Mouse (Mus musculus): ENCODE measurements around the gene 9930104L06Rik. TPM values are rescaled to one million over a fixed set of nuclear protein-coding genes. Genes with fewer than 3 reads are reported as not detected.

9930104L06Rik gene
- polyA plus RNA-seq, 1 experiment from 2014 or later = 5.1 TPM

DNA sequence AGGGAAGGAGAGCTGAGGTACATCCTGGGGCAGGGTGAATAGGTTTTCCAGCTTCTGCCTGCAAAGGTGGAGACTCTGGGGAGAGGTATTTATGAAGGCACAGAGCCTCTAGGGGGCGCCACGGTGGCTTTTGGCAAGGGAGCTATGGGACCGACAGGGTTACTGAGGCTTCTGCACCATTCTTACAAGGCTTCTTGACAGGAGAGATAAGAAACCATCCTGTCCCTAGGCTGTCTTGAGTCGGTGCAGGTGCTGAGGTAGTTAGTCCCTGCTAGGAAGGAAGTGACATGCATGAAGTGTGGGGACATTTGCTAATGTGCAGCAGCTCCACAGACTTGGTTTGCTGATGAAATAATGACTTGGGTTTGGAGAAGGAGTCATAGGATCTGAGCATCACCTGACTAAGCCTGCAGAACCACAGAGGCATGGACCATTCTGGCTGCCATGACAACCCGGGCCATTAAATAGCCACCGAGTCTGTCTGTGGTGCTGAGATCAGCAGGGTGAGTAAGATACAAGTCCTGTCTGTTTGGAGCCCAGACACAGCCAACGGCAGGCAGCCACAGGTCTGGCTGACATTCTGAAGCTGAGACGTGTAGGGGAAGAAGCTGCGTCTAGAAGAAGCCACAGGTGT is 47.2 kb downstream of the 9930104L06Rik start:
- H3K4me2 ChIP-seq (ENCODE audit: low read depth, severe bottlenecking) = no peak overlapping the region
- no peaks in the 10 kb centered on the region for H3K36me3 ChIP-seq (ENCODE audit: control insufficient read depth, insufficient read depth, low read length)
- H3K27me3 ChIP-seq (ENCODE audit: control insufficient read depth, insufficient read depth, low read length) = peaks cover 77% of the 10 kb centered on the region
- no peak overlapping the region for H3K27ac ChIP-seq (replicated peaks; ENCODE audit: low read depth, low read length)
- H3K4me1 ChIP-seq (ENCODE audit: control insufficient read depth, insufficient read depth, low read length) = peaks cover 5% of the 10 kb centered on the region; the same call in 1 of the 2 replicates
- no peak overlapping the region for H3K4me3 ChIP-seq (ENCODE audit: low read depth, low read length)
- 18% methylated on average over 9 of the region's 9 CpGs for WGBS
- DNase-seq (ENCODE audit: low spot score) (peak; percentile 60), ATAC-seq (ENCODE audit: insufficient number of reproducible peaks, low FRiP score, low TSS enrichment, low read depth) (no peak)
- no peaks in the 10 kb centered on the region for H3K9me3 ChIP-seq (ENCODE audit: control insufficient read depth, low read length)
- H3K9ac ChIP-seq (ENCODE audit: low read length) = no peak overlapping the region

DNA sequence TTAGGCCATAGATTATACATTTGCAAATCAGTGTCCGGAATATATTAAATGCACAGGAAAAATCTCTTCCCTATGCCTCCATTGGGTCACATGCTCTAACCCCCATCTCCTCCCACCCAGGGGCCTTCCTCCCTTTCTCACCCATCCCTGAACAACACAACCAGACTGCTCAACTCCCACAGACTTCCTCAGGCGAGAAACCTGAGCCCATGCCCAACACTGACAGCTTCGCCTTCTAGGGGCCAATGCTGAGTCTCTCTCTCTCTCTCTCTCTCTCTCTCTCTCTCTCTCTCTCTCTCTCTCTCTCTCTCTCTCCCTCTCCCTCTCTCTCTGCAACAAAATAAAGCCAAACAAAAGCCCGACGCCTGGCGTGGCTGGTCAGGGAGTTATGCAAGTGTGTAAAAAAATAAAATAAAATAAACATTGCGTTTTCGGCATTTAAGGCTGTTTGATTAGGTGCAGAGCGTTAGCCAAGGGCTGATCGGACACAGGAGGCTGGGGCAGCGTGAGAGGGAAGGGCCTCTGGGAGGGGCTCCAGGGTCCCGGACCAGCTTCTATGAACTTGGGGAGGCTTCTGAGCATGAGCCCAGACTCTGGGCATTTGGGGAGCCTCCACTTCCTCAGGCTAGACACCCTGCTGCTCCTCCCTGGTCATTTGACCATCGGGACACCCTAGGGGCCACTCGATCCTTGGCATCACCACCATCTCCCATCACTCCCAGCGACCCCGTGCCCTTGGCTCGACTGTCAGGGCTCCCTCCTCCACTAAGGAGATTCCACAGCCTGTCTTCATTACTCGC is 48.2 kb downstream of the 9930104L06Rik start:
- WGBS = 7% methylated on average over 18 of the region's 18 CpGs
- no peaks in the 10 kb centered on the region for H3K36me3 ChIP-seq (ENCODE audit: control insufficient read depth, insufficient read depth, low read length)
- H3K9ac ChIP-seq (ENCODE audit: low read length) = no peak overlapping the region
- no peak for ATAC-seq (ENCODE audit: insufficient number of reproducible peaks, low FRiP score, low TSS enrichment, low read depth)
- peak; percentile 35 for DNase-seq (ENCODE audit: low spot score)
- H3K4me1 ChIP-seq (ENCODE audit: control insufficient read depth, insufficient read depth, low read length) = peaks cover 13% of the 10 kb centered on the region
- no peak overlapping the region for H3K4me3 ChIP-seq (ENCODE audit: low read depth, low read length)
- no peak overlapping the region for H3K27ac ChIP-seq (replicated peaks; ENCODE audit: low read depth, low read length)
- peaks cover 79% of the 10 kb centered on the region for H3K27me3 ChIP-seq (ENCODE audit: control insufficient read depth, insufficient read depth, low read length)
- H3K4me2 ChIP-seq (ENCODE audit: low read depth, severe bottlenecking) = no peak overlapping the region; the same call in 1 of the 2 replicates
- H3K9me3 ChIP-seq (ENCODE audit: control insufficient read depth, low read length) = no peaks in the 10 kb centered on the region

DNA sequence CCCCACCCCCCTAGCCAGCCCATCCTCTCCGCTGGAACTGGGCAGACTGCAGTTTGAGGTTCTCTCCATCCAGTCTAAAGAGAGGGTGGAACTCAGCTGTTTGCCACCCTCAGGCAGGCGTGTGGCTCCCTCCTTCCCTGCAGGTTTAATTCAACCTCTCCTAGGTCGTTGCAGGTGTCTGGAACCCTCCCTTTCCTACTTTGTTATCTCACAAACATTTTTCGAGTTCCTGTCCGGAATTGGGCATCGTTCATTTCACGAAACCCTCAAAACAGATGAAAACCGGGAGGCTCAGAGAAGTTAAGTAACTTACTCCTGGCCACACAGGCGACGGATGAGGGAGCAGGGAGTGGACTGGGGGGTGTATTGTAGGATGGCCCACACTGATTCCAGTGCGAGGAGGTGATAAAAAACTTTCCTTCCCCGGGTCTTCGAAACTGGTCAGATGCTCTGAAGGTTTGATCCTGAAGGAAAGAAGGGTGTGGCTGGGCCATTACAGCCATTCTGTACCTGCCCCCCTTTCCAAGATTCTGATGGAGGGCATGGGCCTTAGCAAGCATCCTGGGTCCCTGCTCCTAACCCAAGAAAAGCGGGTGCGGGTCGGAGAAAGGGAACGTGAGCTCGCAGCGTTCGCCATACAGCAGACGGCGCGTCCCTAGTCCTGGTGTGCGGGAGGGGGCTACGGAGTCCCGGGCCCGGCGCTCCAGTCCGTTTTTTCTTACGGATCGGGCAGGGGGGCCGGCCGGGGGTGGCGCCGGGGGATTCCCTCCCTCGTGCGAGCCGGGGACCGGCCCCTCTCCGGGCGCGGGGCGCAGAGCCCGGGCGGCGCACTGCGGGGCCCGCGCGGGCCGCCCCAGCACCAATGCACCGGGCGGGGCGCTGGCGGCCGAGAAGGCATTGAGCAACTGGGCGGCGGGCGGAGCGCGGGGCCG is 49.1 kb downstream of the 9930104L06Rik start, which contains the start of gene Rspo1:
TSS of gene Rspo1 (plus strand) at position 760 of the 932 bp plus-strand sequence.
- peak within 1 kb of the TSS; percentile 42 for H3K4me2 ChIP-seq (ENCODE audit: low read depth, severe bottlenecking)
- H3K4me1 ChIP-seq (ENCODE audit: control insufficient read depth, insufficient read depth, low read length) = peaks cover 18% of the 10 kb centered on the region
- H3K27ac ChIP-seq (replicated peaks; ENCODE audit: low read depth, low read length) = no peak within 1 kb of the TSS
- H3K4me3 ChIP-seq (ENCODE audit: low read depth, low read length) = peak within 1 kb of the TSS; percentile 24
- ATAC-seq (ENCODE audit: insufficient number of reproducible peaks, low FRiP score, low TSS enrichment, low read depth) (no peak), DNase-seq (ENCODE audit: low spot score) (peak; percentile 36)
- under 1% methylated on average over 54 of the region's 62 CpGs for WGBS
- H3K27me3 ChIP-seq (ENCODE audit: control insufficient read depth, insufficient read depth, low read length) = peaks cover 86% of the 10 kb centered on the region
- peak within 1 kb of the TSS; percentile 17; the same call in 1 of the 2 replicates for H3K9ac ChIP-seq (ENCODE audit: low read length)
- H3K36me3 ChIP-seq (ENCODE audit: control insufficient read depth, insufficient read depth, low read length) = no peaks in the 10 kb centered on the region
- no peaks in the 10 kb centered on the region for H3K9me3 ChIP-seq (ENCODE audit: control insufficient read depth, low read length)

DNA sequence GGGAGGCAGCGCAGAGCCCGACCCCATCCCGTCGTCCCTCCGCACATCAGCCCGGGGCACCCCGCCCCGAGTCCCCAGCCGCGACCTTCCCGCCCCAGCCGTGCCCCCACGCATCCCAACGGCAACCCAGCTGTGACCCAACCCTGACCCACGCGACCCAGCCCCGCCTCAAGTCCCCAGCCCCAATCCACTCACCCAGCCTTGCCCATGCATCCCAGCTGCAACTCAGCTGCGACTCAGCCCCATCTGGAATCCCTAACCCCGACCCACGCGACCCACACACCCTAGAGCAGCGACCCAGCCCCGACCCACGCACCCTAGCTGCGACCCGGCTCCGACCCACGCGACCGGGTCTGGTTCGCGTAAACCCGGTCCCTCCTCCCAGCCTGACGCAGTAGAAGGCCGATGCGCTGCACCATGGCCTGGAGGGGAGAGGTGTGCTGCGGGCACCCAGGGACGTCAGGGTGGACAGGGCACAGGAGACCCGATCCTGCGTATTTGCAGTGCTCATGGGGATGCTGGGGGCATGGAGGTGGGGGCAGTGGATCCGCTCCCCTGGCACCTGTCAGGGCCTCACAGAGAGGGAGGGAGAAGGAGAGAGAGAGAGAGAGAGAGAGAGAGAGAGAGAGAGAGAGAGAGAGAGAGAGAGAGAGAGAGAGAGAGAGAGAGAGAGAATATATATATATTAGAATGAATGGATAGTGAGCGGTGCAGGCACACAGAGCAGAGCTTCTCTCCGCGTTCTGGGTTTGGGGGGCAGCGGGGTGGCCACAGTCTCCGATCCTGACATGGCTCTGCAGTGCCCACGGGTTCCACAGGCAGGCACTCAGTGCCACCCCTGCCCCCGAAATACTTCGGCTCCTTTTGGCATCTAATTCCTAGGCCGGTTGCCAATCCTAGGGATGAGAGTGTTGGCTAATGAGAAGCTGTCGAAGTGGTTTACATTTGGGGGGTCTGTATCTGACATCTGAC is 50.2 kb downstream of the 9930104L06Rik start:
- H3K27ac ChIP-seq (replicated peaks; ENCODE audit: low read depth, low read length) = no peak overlapping the region

DNA sequence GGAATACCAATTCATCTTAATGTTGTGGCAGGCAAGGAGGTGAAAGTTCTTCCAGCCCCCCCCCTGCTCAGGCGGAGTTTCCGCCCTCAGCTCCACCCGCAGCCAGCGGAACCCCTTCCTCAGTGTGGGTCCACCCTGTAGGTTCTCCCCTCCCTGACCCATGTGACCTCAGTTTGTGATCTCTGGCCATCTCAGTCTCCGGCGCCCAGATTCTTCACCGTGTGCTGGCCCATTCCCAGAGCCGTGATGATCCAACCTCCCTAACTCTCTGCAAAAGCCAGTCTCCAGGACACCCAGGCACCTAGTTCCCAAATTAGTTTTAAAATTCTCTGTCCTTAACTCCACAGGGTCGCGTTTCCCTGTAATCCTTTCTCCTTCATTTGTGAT is 50.9 kb downstream of the 9930104L06Rik start:
- Histone ChIP-seq H3K36me3 (ENCODE audit: control insufficient read depth, insufficient read depth, low read length) (no peaks in the 10 kb centered on the region), H3K4me1 (ENCODE audit: control insufficient read depth, insufficient read depth, low read length) (peaks cover 18% of the 10 kb centered on the region), H3K27ac (replicated peaks; ENCODE audit: low read depth, low read length) (no peak overlapping the region), H3K4me3 (ENCODE audit: low read depth, low read length) (no peak overlapping the region), H3K27me3 (ENCODE audit: control insufficient read depth, insufficient read depth, low read length) (peaks cover 88% of the 10 kb centered on the region), H3K4me2 (ENCODE audit: low read depth, severe bottlenecking) (no peak overlapping the region), H3K9me3 (ENCODE audit: control insufficient read depth, low read length) (no peaks in the 10 kb centered on the region), H3K9ac (ENCODE audit: low read length) (no peak overlapping the region)
- ATAC-seq (ENCODE audit: insufficient number of reproducible peaks, low FRiP score, low TSS enrichment, low read depth) (no peak), DNase-seq (ENCODE audit: low spot score) (no peak)
- 2% methylated on average over 10 of the region's 10 CpGs for WGBS

More for the DNA sequence above, 50.2 kb downstream of the 9930104L06Rik start:
- no peaks in the 10 kb centered on the region for H3K36me3 ChIP-seq (ENCODE audit: control insufficient read depth, insufficient read depth, low read length)
- 3% methylated on average over 43 of the region's 51 CpGs for WGBS
- no peak for ATAC-seq (ENCODE audit: insufficient number of reproducible peaks, low FRiP score, low TSS enrichment, low read depth)
- no peak for DNase-seq (ENCODE audit: low spot score)
- H3K4me3 ChIP-seq (ENCODE audit: low read depth, low read length) = peak overlapping the region; percentile 24
- peaks cover 88% of the 10 kb centered on the region for H3K27me3 ChIP-seq (ENCODE audit: control insufficient read depth, insufficient read depth, low read length)
- peaks cover 18% of the 10 kb centered on the region for H3K4me1 ChIP-seq (ENCODE audit: control insufficient read depth, insufficient read depth, low read length)
- no peaks in the 10 kb centered on the region for H3K9me3 ChIP-seq (ENCODE audit: control insufficient read depth, low read length)
- peak overlapping the region; percentile 17; the same call in 1 of the 2 replicates for H3K9ac ChIP-seq (ENCODE audit: low read length)
- peak overlapping the region; percentile 42 for H3K4me2 ChIP-seq (ENCODE audit: low read depth, severe bottlenecking)

DNA sequence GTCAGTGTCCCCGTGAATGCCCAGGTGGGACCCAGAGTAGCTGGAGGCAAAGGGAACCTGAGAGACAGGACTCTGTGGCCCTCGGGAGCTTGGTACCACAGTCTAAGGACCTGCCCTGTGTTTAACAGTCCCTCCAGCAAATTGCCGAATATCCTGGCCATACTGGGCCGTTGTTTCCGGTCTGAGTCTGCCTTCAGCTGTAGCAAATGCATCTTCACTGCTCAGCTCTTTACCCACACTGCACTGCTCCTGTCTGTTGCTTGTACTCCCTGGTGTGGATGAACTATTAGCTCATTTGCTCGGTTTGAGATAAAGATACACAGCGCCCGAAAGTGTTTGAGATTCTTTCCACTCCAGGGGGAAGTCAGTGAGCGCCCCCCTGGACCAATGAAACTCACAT is 51.5 kb downstream of the 9930104L06Rik start:
- Histone ChIP-seq H3K4me2 (ENCODE audit: low read depth, severe bottlenecking) (no peak overlapping the region), H3K4me3 (ENCODE audit: low read depth, low read length) (no peak overlapping the region), H3K9ac (ENCODE audit: low read length) (no peak overlapping the region)

DNA sequence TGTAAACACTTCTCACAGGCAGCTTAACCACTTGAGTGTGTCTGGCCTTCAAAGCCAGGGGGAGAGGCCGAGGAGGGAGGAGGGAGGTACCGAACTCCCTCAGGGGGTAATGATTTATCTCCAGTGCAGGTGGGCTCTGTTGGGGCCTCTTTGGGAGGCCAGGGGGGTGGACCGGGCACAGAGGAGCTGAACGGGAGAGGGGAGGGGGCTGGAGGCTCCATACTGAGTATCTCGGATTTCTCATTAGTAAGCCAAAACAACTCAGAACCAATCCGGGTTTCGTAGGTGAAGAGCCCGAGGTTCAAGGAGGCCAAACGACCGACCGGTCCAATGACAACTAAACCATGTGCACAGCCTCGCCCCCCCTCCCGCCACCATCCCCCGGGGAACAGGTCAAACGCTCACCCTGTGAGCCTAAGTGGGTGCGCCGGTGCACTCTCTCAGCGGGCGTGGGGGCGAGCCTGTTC is 53.0 kb downstream of the 9930104L06Rik start:
- H3K9me3 ChIP-seq (ENCODE audit: control insufficient read depth, low read length) = no peaks in the 10 kb centered on the region
- no peak overlapping the region for H3K27ac ChIP-seq (replicated peaks; ENCODE audit: low read depth, low read length)
- 1% methylated on average over 20 of the region's 20 CpGs for WGBS
- H3K4me2 ChIP-seq (ENCODE audit: low read depth, severe bottlenecking) = peak overlapping the region; percentile 37
- no peaks in the 10 kb centered on the region for H3K36me3 ChIP-seq (ENCODE audit: control insufficient read depth, insufficient read depth, low read length)
- DNase-seq (ENCODE audit: low spot score) = peak; percentile 69
- H3K4me3 ChIP-seq (ENCODE audit: low read depth, low read length) = peak overlapping the region; percentile 3; the same call in 1 of the 2 replicates
- H3K4me1 ChIP-seq (ENCODE audit: control insufficient read depth, insufficient read depth, low read length) = peaks cover 18% of the 10 kb centered on the region
- peak overlapping the region; percentile 30; the same call in 1 of the 2 replicates for H3K9ac ChIP-seq (ENCODE audit: low read length)
- ATAC-seq (ENCODE audit: insufficient number of reproducible peaks, low FRiP score, low TSS enrichment, low read depth) = peak; percentile 33; the same call in 1 of the 2 replicates
- H3K27me3 ChIP-seq (ENCODE audit: control insufficient read depth, insufficient read depth, low read length) = peaks cover 69% of the 10 kb centered on the region

More for the DNA sequence above, 51.5 kb downstream of the 9930104L06Rik start:
- peaks cover 18% of the 10 kb centered on the region for H3K4me1 ChIP-seq (ENCODE audit: control insufficient read depth, insufficient read depth, low read length)
- ATAC-seq (ENCODE audit: insufficient number of reproducible peaks, low FRiP score, low TSS enrichment, low read depth) (no peak), DNase-seq (ENCODE audit: low spot score) (peak; percentile 38)
- no peak overlapping the region for H3K27ac ChIP-seq (replicated peaks; ENCODE audit: low read depth, low read length)
- no peaks in the 10 kb centered on the region for H3K36me3 ChIP-seq (ENCODE audit: control insufficient read depth, insufficient read depth, low read length)
- 17% methylated on average over 9 of the region's 9 CpGs for WGBS
- peaks cover 83% of the 10 kb centered on the region for H3K27me3 ChIP-seq (ENCODE audit: control insufficient read depth, insufficient read depth, low read length)
- no peaks in the 10 kb centered on the region for H3K9me3 ChIP-seq (ENCODE audit: control insufficient read depth, low read length)

Data from limb, embryonic 11.5 days (tissue).